Mouse (Mus musculus) liver (tissue): ENCODE data around the gene Otof.

Source experiments
- DNase-seq: peaks from one replicate; pipeline ENCODE4 v3.0.0-alpha.2; 2020; ENCODE audit warnings: mixed read lengths

Otof gene

DNA sequence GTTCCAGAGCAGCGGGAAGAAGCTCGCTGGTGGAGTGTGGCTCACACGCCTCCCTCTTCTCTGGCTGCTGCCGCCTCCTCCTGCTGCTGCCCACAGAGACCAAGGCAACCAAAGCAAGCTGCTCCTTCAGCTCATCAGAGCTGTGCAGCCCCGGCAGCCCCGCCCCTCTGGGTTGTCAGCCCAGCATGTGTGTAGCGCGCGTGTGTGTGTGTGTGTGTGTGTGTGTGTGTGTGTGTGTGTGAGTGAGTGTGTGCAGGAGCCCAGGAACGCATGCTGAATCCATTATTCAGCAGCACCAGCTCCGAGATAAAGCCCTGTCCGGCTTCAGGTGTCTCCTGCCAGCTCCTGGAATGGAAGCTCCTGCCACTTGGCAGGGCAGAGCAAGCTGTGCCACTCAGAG lies at the start of gene Otof:
Gene Otof, minus strand, starts transcription at position 112 of the 400 bp plus-strand sequence.
- peak; percentile 30 for DNase-seq

GRCm38 (mm10) chr5:30497299-30497698 lies 35.6 kb upstream of the Otof start:
- DNase-seq, result no peak

- DNase-seq, result no peak
Measured at GRCm38 (mm10) chr5:30496821-30497220, 35.1 kb upstream of the Otof start.

GRCm38 (mm10) chr5:30495288-30495687 lies 33.6 kb upstream of the Otof start:
- no peak for DNase-seq

DNA sequence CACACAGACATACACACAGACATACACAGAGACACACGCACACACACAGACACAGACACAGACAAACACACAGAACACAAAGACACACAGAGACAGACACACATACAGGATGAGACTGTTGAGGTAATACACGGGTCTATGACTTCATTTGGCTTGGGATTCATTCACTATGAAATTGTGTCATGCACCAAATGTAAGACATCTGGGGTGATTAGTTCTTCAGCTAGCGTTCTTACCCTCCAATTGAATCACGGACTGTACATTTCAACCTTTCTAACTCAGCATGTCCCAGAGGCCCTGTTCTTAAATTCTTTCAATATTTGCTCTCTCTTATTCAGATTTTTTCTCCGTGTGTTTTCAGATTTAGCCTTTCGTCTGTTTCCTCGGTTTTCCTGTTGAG lies 32.9 kb upstream of the Otof start:
- DNase-seq, result no peak

- no peak for DNase-seq
Measured at GRCm38 (mm10) chr5:30493723-30494122, 32.0 kb upstream of the Otof start.

DNA sequence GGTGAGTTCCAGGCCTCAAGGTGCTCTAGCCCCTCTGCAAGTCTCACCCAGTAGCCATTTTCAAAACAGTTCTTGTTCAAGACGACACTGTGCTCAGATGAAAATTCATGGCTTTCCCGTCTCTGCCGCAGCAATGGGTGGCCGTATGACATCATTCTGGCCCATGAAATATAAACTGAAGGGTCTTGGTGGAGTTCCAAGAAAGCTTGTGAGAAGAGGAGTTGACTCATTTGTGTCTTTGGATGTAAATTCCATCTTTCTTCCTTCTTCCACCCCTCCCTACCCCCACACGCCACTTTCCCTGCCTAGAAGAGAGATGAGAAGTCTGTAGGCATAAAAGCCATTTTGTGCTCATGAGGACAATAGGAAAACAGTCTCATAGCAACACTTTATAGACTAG lies 29.1 kb upstream of the Otof start:
- no peak for DNase-seq

- DNase-seq, result no peak
Measured at GRCm38 (mm10) chr5:30490215-30490614, 28.5 kb upstream of the Otof start.

- DNase-seq, result no peak
Measured at GRCm38 (mm10) chr5:30485136-30485535, 23.4 kb upstream of the Otof start.

DNA sequence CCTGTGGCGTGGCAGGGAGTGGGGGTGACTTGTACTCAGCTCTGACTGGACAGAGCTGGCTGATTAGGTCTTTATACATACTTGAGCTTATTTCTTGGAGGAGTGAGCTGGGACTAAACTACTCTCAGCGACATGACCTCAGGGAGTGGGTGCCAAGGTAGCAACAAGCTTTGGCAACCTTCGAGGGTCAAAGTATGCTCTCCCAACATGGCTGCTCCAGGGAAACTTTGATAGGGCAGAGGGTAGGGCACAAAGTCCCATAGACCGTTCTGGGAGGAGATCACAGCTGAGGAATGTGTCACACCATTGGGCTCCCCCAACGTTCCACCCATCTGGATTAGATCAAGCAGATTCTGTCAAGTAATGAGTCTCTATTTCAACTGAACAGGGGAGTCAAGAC lies 22.9 kb upstream of the Otof start:
- DNase-seq, result no peak

GRCm38 (mm10) chr5:30483533-30483932 lies 21.8 kb upstream of the Otof start:
- DNase-seq, result no peak

DNA sequence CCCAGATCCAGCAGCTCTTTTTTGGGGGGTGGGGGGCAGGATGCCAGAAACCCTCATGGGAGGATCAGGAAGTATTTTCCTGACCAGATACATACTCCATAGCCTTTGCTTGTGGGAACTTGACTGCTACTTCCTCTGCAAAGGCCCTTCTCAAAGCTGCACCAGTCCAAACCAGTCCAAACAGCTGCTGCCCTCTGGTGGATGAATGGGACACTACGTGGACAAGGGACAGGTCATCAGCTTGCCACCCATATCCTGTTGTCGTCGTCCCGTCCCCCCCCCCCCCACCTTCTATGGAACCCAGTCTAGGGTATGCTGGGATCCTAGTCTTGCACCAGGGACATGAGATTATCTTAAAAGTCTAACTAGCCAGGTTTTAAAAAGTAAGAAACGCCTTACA lies 20.6 kb upstream of the Otof start:
- DNase-seq, result peak; percentile 67

DNA sequence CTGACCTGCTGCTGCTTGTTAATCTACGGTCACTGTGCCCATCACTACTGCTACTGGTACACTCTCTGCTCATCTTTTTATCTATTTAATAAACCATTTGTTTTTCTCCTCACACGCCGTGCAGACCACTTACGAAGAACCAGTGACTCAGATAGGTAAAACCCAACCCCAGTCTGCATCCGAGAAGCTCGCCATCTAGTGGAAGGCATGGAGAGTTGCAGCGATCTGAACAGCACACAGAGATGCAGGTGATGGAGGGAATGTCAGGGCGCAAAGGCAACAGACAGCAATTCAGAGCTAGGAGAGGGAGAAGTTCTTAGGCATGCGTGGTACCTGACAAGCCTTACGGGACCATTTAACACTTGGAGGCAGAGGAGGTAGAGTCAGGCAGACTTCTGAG lies 14.8 kb upstream of the Otof start:
- DNase-seq, result peak; percentile 19

GRCm38 (mm10) chr5:30472148-30472547 lies 10.4 kb upstream of the Otof start:
- DNase-seq, result no peak

DNA sequence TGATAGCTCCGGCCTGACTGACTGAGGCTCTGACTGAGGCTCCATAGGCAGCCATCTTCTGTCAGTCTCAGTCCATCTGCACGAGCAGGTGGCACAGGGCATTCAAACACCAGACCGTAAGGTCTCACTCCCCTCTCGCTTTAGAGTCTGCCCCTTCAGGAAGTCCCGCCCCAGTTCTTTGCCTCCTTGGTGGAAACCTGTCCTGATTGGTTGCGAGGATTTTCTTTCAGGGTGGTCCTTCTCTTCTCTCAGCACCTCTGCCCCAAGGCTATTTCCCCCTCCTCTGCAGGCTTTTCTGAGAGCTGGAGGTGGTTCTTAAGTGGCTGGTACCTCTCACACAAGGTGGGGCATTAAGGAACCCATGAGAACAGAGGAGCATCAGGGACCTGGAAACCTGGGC lies 8.7 kb upstream of the Otof start:
- no peak for DNase-seq

GRCm38 (mm10) chr5:30466315-30466714 lies 4.6 kb upstream of the Otof start:
- DNase-seq, result no peak

DNA sequence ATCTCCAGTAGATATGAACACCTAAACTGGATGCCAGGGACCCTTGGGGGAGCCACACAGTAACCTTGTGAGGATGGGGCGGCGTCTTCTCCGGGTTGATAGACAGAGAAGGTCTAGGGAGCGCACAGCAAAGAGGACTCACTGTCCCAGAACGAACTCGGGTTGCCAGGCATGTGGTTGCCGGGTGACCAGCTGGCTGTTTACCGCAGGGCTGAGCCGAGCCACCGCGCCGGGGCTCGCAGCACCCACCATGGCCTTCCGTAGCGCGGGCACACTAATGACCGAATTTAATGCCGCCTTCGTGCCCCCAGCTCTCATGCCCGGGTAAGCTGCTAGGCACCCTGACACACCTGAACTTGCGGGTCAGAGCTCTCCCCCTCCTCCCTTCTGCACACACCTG lies 4.1 kb upstream of the Otof start, which contains the start of gene 1700001C02Rik:
Gene 1700001C02Rik, plus strand, starts transcription at position 187 of the 400 bp plus-strand sequence.
- no peak for DNase-seq

DNA sequence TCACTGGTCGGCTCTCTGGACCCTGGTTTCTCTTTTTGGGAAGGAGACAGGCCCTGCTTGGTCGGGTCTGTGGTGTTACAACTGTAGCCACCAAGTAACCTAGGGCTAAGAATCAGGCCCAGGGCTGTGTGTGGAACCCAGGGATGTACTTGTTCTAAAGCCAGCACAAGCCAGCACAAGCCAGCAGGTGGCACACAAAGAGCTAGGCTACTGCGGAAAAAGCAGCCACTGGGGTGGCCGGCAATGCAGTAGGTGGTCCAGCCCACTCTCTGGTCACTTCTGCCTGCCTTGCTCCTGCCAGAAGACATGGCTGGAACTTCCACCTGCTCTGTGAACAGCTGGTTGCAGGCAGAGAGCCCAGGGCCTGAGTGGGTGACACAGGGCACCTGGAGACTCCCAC lies 1.6 kb downstream of the Otof start:
- DNase-seq, result no peak

DNA sequence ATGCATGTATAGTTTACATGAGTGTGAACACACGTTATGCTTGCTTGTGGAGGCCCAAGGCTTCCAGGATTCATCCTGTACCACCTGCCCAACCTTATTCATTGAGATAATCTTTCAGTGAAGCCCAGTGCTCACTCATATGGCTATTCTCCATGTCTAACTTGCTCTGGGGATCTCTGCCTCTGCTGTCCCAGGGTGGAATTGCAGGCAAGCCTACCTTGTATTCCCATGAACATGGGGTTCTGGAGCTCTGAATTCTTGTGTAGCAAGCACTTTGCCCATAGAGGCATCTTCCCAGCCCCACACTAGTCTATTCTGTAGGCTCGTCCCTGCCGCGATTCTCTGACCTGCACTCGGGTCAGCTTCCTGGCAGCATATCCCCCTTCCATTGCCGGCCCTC lies 5.7 kb downstream of the Otof start:
- no peak for DNase-seq

DNA sequence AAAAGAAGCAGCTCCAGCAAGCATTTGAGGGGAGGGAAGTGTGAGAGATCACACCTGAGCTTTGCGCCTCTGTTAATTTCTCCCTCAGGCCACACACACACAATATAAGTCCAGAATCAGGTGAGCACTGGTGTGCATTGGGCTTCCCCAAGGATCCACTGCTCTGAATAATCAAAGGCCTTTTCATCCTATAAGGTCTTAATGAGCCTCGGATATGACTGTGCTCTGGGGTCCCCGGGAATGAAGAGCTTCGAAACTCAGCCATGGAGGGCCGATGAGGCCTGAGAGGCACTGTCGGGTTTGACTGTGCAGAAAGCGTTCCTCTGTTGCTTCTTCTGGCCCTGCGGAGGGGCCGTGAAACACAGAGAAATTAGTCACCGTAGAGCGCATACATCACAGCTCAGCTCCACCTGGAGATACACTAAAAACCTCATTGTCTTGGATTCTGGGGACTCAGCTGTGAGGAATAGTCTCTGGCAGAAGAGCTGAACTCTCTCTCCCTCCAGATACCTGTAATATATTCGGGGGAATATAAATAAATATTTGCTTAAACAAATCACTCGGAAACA lies 17.3 kb downstream of the Otof start:
- no peak for DNase-seq

DNA sequence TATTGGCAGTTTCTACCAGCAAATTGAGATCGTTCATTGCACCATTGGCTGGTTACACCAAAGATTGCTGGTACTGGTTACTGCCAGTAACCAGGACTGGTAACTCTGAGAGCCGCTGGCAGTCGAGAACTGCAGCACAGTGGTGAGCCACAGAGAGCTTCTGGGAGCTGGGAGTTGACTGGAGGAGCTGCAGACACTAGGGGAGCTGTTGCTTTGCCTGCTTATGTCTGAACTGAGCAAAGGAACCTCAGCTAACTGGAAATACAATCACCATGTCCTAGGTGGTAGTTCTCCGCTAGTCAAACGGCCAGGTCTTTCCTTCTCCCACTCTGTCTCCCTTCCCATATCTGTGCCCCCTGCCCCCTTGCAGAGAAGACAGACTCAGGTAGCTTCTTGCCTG lies 19.5 kb downstream of the Otof start:
- DNase-seq, result no peak

DNA sequence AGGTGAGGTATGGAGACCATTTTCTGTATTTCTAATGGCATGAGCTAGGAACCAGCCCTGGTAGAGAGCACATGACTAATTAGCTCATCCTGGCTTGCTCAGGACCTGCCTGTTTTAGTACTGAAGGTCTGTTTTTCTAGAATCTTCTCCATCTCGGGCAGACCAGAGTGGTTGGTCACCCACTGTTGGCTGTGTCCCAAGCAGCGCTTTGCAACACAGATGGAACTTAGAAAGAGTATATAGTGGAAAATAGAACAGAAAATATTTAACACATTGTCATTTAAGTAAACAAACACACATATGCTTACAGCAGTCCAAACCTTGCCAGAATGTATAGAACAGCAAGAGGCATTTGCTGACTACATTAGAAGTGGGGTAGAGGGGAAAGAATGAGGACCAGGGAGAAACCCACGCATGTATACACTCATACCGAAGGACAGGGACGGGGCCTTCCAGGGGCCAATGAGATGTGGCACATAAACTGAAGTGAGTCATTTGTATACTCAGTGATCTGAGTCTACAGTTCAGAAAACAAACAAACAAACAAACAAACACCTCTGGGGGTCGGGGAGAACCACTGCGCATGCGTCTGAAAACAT lies 21.3 kb downstream of the Otof start:
- no peak for DNase-seq

DNA sequence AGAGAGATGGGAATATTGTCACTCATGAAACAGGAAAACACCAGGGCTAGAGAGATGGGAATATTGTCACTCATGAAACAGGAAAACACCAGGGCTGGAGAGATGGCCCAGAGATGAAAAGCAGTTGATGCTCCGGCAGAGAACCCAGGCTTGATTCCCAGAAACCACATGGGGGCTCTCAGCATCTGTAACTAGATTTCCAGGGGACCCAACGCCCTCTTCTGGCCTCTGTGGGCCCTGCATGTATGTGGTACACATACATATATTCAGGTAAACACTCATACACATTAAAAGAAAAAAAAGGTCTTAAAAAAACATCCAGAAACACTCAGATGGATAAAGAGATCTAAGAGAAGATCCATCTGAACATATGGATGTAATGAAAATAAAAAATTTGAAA lies 22.8 kb downstream of the Otof start:
- DNase-seq, result no peak

DNA sequence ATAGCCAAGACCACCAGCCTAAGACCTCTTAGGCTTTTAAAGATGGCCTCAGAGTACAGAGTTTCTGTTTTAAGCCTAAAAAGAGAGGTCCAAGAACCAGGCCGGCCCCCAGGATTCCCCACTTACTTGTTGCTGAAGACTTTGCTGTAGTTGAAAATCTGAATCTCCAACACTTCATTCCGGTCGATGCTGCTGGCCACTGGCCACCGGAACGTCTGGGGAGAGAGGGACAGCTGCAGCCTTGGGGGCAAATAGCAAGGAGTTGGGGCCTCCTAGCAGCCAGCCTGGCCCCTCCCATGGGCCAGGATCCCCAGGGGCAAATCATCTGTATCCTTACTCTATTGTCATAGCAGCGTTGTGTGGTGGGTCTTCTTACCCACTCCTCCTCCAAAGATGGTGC lies 34.3 kb downstream of the Otof start:
- DNase-seq, result no peak

GRCm38 (mm10) chr5:30423572-30424244 lies 38.0 kb downstream of the Otof start:
- DNase-seq, result peak; percentile 31
